Mouse (Mus musculus): ENCODE results near the gene Tmem206. TPM values are rescaled to one million over a fixed set of nuclear protein-coding genes. Genes with fewer than 3 reads are reported as not detected.

Tmem206 gene
- total RNA-seq, 2 experiments from 2014 or later: 1.8 to 2.3 TPM

DNA sequence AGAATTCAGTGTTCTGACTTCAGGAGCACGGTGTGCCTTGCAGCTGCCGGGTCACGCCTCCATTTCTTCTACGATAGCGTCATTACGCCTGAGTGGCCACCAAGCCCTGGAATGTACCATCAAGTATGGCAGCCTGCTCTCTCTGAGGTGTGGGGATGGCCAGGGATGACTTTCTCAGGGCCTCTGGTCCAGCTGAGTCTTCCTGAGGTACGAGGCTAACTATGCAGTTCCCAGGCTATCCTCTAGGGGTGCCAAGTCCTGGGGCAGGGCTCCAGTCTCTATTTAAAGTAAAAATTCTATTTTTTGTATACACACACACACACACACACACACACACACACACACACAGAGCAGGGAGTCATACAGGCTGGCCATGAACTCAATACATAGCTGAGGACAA is 20.1 kb upstream of the Tmem206 start:
- intact Hi-C loops (cut with DNase I; ENCODE audit: low total_unique reads): no loop called here
- no peak for DNase-seq

DNA sequence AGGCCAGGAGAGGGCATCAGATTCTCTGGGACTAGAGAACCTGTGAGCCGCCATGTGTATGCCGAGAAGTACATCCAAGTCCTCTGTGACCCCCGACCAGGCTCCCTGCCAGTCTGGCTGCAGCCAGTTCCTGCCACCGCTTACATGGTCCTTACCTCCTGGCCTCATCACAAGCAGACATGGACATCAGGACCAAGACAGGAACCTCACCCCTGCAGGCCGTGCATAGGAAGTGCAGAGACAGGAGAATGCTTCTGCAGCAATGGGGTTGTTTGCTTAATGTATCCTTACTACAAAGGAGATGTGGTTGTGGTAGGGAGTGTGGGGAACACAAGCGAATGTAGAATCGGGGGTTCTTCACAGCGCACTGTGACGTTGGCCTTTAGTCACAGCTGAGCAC is 19.4 kb upstream of the Tmem206 start:
- intact Hi-C loops (cut with DNase I; ENCODE audit: low total_unique reads): no loop called here
- DNase-seq: no peak

DNA sequence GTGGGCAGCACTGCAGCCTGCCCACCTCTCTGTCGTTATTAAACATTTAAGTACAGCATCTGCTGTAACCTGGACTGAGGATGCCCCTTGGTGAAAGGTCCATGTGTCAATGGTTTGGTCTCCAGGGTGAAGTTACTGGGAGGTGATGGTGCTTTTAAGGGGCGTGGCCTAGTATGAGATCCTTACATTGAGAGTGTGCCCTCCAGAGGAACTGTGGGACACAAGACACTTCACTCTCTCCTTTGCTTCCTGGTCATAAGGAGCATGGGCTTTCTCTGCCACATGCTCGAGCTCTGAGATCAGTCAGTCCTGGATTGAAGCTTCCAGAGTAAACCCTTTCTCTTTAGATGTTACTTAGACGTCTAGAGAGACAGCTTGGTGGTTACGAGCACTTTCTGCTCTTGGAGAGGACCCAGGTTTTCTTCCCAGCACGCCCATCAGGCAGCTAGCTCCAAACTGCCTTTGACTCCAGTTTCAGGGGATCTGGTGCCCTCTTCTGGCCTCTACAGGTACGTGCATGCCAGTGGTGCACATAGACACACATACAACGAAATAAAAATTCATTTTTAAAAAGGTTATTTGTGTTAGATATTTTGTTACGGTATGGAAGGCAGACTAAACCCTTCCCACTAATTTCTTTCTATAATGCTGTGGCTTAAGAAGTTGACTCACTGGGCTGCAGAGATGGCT is 17.8 kb upstream of the Tmem206 start:
- intact Hi-C loops (cut with DNase I; ENCODE audit: low total_unique reads): no loop called here
- DNase-seq: no peak

DNA sequence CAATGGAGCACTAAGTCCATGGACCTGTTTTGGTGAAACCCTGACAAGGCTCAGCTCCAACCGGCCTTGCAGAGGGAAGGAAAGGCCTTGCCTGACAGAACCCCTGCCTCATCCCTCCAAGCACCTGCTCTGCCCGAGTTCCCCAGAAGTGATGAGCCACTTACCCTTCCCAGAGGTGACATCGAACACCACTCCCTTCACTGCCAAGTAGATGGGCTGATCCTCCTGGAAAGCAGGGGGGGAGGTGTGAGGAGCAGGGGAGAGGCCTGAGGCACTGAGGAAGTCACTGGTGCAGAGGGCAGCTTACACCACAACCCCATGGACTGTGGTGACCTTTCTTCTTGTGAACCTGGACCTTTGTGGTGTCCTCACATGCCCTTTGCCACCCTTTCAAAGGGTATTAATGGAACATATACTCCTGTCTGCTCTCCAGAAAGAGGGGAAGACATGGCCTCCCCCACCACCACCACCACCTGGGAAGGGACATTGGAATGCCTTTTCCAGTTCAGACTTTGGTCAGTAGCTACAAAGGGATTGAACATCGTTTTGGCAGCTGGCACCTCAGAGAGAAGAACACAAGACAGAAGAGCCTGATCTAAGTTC is 14.3 kb upstream of the Tmem206 start:
- peak; percentile 25 for DNase-seq
- intact Hi-C loops (cut with DNase I; ENCODE audit: low total_unique reads): loop anchor here (10.0 kb wide), 1 partner anchor 253 kb away; no protein-coding TSS in a partner anchor

DNA sequence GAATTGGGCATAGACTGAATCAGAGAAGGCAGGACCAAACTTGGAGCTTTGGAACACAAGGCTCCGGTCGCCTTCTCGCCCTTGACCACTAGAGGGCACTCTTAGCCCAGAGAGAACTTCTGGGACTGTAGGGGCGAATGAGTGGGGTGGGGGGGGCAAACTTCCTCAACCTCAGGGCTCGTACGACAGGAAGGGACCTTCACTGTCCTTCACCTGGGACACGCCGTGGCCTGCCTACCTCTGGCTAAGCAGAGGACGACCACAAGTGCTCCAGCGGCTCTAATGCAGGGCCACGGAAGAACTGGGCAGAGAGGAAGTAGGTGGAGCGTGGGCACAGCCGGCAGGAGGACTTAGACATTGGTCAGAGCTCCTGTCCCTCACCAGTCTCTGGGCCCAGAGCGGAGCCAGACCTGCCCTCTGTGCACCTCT is 13.2 kb upstream of the Tmem206 start:
- intact Hi-C loops (cut with DNase I; ENCODE audit: low total_unique reads): loop anchor here (10.0 kb wide), 1 partner anchor 252 kb away; no protein-coding TSS in a partner anchor
- DNase-seq: peak; percentile 79

DNA sequence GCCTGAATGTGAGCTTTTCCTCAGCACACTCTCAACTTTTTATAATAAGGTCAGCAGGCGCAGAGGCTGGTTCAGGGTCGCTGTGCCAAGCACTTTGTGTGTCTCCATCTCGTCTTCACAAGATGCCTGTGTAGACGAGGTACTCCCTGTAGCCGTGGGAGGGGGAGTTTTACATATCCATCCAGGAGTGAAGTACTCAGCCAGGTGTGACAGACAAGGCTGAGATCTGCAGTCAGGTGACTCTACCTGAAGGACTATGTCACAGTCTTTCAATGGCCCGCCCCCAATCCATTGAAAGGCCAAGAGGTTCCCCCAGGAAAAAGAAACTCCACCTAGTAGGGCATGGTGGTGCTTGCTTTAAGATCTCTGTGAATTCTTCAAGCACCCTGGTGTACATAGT is 12.6 kb upstream of the Tmem206 start:
- no peak for DNase-seq
- intact Hi-C loops (cut with DNase I; ENCODE audit: low total_unique reads): loop anchor here (10.0 kb wide), 1 partner anchor 252 kb away; no protein-coding TSS in a partner anchor

DNA sequence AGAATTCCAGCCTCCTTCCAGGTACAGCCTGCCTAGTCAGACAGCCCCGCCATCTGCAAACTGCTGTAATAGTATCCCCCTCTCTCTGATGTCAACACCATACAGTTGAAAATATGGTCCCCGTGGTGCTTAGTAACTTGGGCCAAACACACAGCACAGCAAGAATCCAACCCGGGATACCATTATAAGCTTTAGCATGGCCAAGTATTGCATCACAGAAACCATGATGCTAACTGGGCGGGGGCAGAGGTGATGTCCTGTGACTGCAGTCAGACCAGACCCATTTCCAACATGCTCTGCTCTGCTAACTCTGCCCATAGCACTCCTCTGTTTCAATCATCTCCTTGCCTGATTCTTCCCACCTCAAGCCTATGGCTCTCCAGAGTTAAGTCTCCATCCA is 11.8 kb upstream of the Tmem206 start:
- intact Hi-C loops (cut with DNase I; ENCODE audit: low total_unique reads): loop anchor here (10.0 kb wide), 1 partner anchor 251 kb away; no protein-coding TSS in a partner anchor
- DNase-seq: no peak

DNA sequence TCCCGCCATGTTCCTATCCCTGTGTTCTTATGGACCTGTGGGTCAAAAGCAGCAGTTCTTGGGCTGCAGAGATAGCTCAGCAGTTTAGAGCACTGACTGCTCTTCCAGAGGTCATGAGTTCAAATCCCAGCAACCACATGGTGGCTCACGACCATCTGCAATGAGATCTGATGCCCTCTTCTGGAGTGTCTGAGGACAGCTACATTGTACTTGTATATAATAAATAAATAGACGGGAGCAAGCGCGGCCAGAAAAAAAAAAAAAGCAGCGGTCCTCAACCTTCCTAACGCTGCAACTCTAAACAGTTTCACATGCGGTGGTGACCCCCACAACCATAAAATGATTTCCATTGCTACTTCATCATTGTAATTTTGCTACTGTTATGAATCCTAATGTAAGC is 8.9 kb upstream of the Tmem206 start:
- intact Hi-C loops (cut with DNase I; ENCODE audit: low total_unique reads): loop anchor here (10.0 kb wide), 1 partner anchor 248 kb away; no protein-coding TSS in a partner anchor
- DNase-seq: no peak

DNA sequence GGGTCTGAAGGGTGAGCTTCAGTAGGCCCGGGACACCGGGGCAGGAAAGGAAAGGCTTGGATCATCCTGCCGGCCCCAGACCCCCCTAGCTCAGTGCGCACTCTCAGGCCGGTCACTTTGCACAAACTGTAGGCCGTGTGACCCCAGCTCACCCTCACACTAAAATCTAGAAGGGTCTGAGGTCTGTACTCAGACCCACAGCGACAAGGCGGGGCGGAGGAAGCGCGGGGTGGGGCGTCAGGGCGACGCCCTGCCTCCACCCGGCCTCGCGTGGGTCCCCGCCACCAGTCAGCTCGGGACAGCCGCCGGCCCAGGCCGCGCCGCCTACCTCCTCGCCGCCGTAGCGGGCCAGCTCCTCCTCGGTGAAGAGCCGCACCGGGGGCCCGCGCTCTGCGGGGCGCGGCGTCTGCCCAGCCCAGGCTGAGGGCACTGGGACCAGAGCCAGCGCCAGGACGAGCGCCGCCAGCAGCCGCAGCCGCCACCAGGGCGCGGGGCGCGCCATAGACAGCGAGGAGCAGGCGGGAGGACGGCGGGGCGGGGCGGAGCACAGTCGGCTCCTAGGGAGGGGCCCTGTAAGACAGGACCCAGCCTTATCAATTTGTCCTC is 8.0 kb upstream of the Tmem206 start, which contains the start of gene Nenf:
Gene Nenf (minus strand): TSS at position 604 of the 606 bp plus-strand sequence.
- intact Hi-C loops (cut with DNase I; ENCODE audit: low total_unique reads): loop anchor here (10.0 kb wide), 1 partner anchor 247 kb away; no protein-coding TSS in a partner anchor

DNA sequence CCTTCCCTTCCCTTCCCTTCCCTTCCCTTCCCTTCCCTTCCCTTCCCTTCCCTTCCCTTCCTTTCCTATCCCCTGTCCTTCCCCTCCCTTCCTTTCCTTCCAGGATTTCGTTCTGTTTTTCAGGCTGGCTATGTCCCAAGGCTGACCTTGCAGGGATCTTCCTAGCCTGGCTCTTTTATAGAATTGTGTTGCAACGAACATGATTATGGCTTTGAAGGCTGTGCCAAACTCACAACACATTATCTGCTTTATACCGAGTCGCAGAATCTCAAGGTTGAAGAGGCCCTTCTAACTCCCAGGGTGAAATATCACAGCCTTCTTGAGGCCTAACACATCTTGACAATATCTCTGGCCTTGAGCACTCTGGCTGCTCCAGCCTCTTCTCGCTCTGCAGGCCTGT is 7.0 kb upstream of the Tmem206 start:
- no peak for DNase-seq
- intact Hi-C loops (cut with DNase I; ENCODE audit: low total_unique reads): loop anchor here (10.0 kb wide), 1 partner anchor 246 kb away; no protein-coding TSS in a partner anchor

More for the DNA sequence above, 8.0 kb upstream of the Tmem206 start, which contains the start of gene Nenf:
- peak; percentile 82 for DNase-seq

DNA sequence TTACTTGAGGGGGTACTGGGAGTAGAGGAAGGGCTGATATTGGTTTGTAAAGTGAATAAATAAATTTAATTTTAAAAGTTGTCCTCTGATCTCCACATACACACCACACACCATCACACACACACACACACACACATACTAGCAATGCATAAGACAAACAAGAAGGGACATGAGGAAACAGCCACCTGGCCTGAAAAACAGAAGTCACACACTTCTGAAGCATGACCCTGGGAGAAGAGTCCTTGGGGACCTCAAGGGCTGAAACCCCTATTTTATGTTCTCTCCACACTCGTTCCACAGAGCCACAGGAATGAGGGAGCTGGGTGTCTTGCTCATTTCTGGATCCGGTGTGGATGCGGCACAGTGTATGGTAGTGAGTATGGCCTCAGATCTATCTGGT is 2.3 kb upstream of the Tmem206 start:
- intact Hi-C loops (cut with DNase I; ENCODE audit: low total_unique reads): no loop called here
- DNase-seq: no peak

DNA sequence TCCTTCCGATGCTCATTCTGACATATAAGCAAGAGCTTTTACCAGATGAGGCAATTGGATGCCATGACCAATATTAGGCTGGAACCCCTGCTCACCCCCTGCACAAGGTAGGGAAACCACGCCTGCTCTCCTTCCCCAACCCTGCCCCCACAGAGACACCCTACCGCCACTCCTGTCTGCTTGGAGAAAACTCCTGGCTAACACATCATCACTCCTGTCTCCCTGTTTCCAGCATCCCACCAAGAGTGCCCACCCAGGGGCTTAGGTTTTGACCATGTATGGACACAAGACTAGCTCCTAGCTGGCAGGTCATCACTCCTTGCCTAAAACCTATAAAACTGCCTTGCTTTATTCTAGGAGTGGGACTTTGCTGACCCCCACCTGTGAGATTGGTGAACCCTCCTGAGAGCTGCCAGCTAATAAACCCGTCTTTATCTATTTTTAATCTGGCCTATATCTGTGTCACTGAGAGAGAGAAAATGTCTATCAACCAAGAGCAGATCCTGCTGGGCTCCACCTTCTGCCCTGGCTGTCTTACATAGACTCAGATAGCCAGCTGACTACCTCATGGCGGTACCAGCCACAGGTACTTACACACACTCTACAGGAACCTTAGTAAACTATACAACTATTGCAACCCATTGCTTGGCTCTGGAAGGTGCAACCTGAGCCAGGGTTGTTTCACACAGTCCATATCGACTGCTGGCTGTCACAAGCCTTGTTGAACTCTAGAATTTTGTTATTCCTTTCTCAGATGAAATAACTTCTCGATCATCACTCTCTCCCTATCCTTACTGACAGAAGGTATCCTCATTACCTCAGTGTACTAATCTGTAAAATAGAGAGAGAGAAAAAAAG is 750 bp upstream of the Tmem206 start:
- no peak for DNase-seq
- intact Hi-C loops (cut with DNase I; ENCODE audit: low total_unique reads): no loop called here

DNA sequence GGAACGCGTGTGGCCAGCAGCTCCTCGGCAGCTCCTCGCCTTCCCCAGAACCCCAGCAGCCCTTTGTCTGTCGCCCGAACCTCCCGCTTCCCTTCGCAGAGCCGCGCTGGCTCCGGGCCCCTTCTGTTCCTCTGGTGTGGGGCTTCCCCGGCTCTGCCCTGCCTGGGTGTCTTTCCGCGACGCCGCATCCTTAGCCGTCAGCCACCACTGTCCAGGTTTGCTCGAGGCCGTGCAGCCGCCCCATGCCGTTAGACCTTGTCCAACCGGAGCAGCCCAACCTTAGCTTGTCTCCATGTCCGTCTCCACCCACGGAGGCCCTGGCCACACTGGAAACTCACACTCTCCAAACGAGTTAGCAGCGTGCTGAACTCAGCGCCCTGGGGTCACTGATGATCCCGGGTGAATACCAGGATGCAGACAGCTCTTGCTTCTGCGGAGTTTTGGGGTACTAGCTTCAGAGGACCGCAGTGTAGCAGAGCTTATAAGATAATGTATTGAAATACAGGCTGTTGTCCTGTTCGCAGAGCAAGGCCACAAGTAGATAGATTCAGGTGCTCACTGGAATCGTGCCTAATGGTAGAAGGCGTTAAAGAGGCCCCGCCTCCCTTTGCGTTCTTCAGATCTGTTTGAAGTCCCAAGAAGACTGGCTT is 646 bp downstream of the Tmem206 start:
- DNase-seq: peak; percentile 42
- intact Hi-C loops (cut with DNase I; ENCODE audit: low total_unique reads): no loop called here

DNA sequence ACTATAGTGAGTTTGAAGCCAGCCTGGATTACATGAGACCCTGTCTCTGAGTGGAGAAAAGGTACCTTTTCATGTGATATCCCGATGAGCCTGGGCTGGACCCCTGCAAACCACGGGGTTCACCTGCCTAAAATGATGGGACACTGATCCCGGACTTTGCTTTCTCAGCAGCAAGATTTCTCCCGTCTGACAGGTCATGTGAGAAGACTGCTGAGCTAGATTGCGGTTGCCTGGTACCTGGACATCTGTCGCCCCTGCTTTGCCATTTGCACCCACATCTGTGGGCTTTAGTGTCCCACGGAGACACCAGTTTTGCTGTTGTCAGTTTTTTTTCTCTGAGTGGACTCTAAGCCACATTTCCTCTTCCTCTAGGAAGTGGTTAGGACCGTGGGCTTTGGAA is 1.5 kb downstream of the Tmem206 start:
- intact Hi-C loops (cut with DNase I; ENCODE audit: low total_unique reads): no loop called here
- no peak for DNase-seq

DNA sequence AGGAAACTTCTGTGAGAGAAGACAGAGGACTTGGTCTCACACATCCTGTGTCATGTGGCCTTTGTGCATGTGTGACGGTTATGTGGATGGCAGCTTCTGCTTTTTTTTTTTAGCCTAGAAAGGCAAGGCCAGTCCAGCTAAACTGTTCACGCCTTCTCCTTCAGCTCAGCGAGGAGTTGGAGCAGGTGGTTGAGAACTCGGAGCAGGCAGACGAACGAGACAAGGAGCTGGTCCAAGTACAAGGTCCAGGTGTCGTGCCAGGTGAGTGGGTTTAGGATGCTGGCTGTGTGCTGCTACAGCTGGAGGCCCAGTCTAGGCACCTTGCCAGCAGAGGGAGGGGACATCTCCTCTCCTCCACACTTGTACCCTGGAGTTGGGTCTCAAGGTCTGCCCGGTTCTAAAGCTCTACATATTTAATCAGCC is 2.3 kb downstream of the Tmem206 start:
- intact Hi-C loops (cut with DNase I; ENCODE audit: low total_unique reads): no loop called here
- DNase-seq: no peak

DNA sequence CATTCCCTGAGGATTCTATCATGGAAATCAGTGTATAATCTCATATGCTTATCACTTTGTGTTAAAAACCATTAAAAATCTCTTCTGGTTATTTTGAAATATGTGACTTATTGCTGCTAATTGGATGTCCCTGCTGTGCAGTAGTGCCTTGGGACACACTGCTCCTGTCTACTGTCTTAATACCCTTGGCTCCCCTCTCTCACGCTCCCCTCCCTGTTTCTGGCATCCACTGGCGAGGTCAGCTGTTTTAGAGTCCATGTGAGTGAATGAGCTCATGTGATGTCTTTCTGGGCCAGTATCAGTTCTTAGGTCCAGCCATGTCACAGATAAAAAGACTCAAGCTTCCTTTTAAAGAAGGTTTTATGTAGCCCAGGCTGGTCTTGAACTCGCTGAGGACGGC is 4.6 kb downstream of the Tmem206 start:
- intact Hi-C loops (cut with DNase I; ENCODE audit: low total_unique reads): no loop called here
- no peak for DNase-seq

DNA sequence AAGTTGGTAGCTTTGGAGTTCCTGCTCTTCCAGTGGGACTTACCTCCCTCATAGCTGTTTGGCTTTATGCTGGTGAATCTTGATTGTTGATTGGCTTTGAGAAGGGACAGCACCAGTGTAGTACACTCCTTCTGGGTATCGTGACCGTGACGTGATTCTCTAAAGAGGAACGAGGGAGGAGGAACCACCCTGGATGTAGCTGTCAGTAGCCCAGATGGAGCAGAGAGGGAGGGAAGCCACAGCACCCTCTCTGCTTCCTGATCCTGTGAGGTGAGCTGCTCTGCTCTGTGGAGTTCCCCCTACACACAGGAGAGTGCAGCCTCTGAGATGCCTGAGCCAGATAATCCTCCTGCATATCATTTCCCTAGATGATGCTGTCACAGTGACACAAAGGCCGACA is 8.8 kb downstream of the Tmem206 start:
- DNase-seq: no peak
- intact Hi-C loops (cut with DNase I; ENCODE audit: low total_unique reads): no loop called here

DNA sequence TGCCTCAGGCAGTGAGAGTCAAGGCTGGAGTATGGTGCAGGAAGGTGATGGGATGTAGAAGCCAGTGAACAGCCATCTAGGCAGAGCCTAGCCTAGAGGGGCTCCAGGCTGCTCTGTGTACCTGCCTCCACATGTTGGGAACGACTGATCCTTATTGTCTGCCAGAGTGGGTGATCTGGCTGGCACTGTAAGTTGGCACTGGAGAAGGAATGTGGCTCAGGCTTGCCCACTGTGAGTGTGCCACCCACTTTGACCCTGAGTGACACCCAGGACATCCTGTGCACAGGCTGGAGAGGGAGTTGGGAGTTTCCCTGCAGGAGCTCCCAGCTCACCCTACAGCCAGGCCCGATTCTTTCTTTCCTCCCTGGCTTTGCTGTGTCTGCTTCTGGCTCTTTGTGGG is 14.2 kb downstream of the Tmem206 start:
- DNase-seq: no peak
- intact Hi-C loops (cut with DNase I; ENCODE audit: low total_unique reads): no loop called here

DNA sequence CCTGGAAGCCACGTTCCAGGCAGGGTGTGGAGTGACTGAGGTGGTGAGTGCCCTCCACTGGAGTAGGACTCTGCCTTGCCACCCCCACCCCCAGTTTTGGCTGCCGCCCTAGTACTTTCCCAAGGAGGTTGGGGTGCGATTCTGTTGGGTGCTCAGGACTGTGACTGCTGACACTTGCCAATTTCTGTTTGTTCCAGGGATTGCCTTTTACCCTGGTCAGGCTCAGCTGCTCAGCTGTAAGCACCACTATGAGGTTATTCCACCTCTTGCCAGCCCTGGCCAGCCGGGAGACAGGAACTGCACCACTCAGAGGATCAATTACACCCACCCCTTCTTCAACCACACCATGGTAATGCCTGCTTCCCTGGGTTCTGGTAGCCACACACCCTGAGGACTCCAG is 14.8 kb downstream of the Tmem206 start:
- peak; percentile 24 for DNase-seq
- intact Hi-C loops (cut with DNase I; ENCODE audit: low total_unique reads): no loop called here

All from gastrocnemius, postnatal 14 days (tissue).